Mouse (Mus musculus) layer of hippocampus, adult 9-11 months (tissue): ENCODE measurements around the gene Ear1.
A peak's percentile ranks its signal among the peaks of the same experiment; 100 is the strongest.
"Not testable (repeated sequence)": the region's sequence is repeated elsewhere in the genome, so short reads cannot be mapped to it uniquely, and the experiment has no call there.

ENCODE experiments used
- DNase-seq: peaks from one replicate; pipeline ENCODE4 v3.0.0; 2022

The Ear1 gene

DNA sequence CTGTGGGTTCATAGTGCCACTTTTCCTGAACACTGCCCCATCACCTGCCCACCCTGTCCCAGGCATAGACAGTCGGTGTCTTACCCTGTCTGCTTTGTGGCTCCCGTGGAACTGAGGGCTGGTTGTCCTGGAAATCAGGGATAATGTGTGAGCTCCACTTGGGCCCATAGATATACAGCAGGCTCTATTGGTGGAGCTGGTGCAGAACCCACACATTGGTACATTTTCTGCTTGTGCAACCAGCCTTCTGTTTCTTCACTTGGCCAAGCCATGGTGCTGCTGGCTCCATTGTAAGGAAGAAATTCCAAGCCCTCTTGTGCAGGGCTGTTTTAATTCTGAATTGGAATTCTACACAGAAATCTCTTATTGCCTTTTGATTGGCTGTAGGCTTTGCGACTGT lies at the start of gene Ear1:
Ear1 (minus strand) TSS at position 101 of the 400 bp plus-strand sequence.
- not testable (repeated sequence) for DNase-seq

- peak; percentile 25 for DNase-seq
Measured at GRCm38 (mm10) chr14:43924688-43925403, 49.5 kb upstream of the Ear1 start, which contains the start of gene Gm8113. Gene Gm8113 (plus strand): TSS chr14:43925390.

DNA sequence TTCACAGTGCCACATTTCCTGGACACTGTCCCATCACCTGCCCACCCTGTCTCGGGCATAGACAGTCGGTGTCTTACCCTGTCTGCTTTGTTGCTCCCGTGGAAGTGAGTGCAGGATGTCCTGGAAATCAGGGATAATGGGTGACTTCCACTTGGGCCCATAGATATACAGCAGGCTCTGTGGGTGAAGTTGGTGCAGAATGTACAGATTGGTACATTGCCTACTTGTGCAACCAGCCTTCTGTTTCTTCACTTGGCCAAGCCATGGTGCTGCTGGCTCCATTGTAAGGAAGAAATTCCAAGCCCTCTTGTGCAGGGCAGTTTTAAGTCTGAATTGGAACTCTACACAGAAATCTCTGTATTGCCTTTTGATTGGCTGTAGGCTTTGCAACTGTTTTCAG lies 48.1 kb upstream of the Ear1 start, which contains the start of gene Ear10:
Ear10 (minus strand) TSS at position 101 of the 400 bp plus-strand sequence.
- not testable (repeated sequence) for DNase-seq

DNA sequence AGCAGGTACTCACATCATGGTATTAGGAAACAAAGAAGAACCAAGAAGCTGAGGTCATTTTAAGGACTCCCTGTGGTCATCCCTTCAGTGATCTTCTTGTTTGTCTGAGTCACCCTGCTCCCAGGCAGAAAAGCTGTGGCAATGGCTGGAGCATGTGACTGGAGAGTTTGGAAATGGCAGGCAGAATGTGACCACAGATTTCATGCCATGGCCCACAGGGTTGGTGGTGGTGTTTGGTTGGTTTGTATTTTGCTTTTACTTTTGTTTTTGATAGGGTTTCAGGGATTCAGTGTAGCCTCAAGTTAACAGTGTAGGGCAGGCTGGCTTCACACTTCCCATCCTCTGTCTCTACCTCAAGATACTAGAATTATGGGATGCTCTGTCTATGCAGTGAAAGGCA lies 42.9 kb upstream of the Ear1 start:
- DNase-seq: not testable (repeated sequence)

DNA sequence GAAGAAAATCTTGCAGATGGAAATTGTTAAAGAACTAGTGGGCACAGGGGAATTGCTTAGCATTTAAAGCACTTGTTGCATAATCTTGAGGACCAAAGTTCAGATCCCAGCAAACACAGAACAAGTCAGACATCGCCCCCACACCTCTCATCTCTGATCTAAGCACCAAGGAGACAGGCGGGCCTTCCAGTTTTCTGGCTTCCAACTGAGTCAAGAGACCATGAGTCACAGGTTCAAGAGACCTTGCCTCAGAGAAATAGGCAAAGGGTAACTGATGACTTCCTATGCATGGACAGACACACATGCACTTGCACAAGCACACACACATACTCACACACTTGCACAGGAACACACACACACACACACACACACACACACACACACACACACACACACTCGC lies 23.3 kb upstream of the Ear1 start:
- not testable (repeated sequence) for DNase-seq

DNA sequence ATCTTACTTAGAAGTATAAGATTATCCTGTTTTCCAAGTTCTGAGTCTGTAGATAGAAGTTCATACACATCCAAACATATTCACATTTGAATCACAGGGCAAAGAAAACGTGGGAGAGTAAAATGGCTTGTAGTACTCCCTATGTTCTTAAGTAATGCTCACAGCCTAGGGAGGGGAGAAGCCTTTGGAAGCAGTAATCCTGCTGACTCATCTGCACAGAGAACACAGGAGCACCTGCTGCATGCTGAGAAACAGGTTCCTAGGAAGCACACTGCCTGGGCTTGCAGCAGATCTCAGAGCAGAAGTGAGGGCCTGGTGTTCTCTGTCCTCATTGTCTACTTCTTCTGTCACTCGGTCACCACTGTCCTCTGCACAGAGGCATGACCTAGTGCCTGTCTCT lies 20.0 kb upstream of the Ear1 start:
- not testable (repeated sequence) for DNase-seq

DNA sequence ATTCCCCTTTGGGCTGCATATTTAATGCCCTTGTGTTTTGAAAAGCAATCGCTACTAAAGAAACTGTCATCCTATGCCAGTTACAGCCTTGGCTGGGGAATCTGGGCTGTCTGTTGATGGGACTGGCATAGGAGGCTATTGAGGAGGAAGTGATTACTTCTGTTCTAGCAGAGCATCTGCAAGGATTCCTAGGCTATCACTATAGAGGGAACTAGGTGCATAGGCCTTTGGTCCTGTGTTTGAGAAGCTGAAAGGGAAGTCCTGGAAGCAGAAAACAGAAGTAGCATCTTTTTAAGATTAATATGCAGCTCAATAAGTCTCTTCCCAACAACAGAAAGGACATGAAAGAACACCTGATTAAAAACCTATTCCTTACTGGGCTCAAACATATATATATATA lies 16.0 kb upstream of the Ear1 start:
- DNase-seq: not testable (repeated sequence)

DNA sequence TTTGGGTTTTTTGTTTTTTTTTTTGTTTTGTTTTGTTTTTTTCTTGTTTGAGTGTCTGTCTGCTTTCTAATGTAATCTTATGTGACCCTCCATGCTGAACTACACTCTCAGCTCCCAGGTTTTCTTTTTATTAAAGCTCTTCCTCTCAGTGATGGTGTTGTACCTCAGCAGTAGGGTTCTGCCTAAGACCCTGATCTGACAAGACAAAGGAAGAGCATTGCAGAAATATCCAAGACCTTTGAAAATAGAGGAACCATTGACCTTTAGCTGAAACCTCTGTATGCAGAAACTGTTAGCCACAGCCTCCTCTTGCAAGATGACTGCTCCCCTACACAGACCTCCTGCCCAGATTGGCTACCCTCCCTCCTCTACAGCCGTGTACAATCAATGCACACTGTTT lies 10.9 kb upstream of the Ear1 start:
- not testable (repeated sequence) for DNase-seq

DNA sequence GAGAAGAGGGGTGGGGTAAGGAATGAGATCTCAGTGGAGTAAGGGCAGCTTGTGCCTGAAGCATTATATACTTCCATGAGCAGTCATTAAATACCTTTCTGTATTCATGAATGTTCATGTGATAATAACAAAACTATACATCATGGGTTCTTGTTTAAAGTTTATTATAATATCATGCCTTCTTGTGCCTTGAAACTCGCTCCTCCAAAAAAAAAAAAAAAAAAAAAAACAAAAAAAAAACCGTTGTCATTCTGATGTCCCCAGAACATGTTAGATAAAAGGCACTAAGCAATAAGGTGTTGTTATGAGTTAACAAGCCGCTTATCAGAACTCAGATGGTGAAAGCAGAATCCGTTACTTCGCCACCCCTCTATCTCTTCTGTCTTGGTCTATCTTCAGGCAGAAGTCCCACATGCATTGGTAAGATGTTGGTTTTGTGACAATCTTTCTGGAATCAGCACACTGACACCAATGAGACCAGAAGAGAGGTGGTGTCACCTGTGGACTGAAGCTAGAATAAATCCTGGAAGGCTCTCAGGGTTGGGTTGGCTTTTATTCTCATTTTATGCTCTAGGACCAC lies 4.7 kb upstream of the Ear1 start:
- not testable (repeated sequence) for DNase-seq

GRCm38 (mm10) chr14:43877789-43878188 lies 2.5 kb upstream of the Ear1 start:
- not testable (repeated sequence) for DNase-seq

DNA sequence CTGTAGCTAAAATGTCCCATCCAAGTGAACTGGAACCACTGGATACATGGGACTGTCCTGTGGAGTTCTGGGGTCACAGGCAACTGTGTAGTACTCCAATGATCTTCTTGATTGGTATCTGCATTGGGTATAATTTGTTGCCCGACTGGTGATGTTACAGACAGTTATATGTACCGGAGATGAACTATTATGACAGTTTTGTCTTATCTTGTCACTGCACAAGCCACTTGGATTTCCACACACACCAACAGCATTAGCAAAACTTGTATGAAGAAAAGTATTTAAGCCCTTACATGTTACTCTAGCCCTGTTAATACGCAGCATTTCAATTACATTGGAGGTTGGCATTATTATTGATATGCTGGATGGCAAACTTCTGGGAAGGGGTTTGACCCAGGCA lies 455 bp downstream of the Ear1 start:
- not testable (repeated sequence) for DNase-seq

GRCm38 (mm10) chr14:43860522-43860921 lies 14.8 kb downstream of the Ear1 start:
- DNase-seq: peak; percentile 3

DNA sequence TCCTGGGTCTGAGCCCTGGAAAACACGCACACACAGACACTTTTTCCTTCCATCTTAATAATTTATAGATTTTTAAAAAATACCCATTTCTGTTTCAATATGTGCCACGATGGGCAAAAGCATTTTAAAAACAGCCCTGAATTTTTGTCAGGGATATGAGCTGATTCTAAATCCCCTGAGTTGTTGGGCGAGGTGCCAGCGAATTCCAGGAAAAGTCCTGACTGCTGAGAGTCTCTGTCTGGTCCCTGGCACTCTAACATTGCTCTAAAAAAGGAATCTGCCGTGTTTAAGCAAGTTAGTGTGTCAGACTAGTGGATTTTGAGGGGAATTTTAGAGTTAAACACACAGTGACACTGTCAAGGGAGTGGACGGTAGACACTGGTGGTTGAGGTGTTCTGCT lies 15.9 kb downstream of the Ear1 start:
- DNase-seq: not testable (repeated sequence)

DNA sequence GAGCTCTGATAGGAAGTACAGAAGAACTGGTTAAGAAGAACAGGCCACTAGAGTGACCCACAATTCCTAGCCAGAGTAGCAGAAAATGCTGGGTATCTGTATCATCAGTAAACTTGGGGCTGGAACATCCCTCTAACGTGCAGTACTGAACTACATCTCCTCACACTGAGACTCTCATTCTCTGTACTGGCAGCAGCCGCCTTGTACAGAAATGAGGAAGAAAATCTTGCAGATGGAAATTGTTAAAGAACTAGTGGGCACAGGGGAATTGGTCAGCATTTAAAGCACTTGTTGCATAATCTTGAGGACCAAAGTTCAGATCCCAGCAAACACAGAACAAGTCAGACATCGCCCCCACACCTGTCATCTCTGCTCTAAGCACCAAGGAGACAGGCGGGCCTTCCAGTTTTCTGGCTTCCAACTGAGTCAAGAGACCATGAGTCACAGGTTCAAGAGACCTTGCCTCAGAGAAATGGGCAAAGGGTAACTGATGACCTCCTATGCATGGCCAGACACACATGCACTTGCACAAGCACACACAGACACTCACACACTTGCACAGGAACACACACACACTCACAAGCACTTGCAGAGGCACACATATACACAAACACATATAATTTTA lies 31.3 kb downstream of the Ear1 start:
- DNase-seq: not testable (repeated sequence)

- DNase-seq: not testable (repeated sequence)
Measured at GRCm38 (mm10) chr14:43840976-43841375, 34.3 kb downstream of the Ear1 start.

DNA sequence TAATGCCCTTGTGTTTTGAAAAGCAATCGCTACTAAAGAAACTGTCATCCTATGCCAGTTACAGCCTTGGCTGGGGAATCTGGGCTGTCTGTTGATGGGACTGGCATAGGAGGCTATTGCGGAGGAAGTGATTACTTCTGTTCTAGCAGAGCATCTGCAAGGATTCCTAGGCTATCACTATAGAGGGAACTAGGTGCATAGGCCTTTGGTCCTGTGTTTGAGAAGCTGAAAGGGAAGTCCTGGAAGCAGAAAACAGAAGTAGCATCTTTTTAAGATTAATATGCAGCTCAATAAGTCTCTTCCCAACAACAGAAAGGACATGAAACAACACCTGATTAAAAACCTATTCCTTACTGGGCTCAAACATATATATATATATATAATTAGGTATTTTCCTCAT lies 40.0 kb downstream of the Ear1 start:
- not testable (repeated sequence) for DNase-seq

DNA sequence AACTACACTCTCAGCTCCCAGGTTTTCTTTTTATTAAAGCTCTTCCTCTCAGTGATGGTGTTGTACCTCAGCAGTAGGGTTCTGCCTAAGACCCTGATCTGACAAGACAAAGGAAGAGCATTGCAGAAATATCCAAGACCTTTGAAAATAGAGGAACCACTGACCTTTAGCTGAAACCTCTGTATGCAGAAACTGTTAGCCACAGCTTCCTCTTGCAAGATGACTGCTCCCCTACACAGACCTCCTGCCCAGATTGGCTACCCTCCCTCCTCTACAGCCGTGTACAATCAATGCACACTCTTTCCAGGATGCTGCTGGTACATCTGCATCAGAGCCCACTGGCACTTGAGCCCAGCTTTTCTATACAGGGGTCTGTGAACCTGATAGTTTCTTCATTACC lies 44.9 kb downstream of the Ear1 start:
- not testable (repeated sequence) for DNase-seq

GRCm38 (mm10) chr14:43824176-43824575 lies 51.1 kb downstream of the Ear1 start:
- not testable (repeated sequence) for DNase-seq

DNA sequence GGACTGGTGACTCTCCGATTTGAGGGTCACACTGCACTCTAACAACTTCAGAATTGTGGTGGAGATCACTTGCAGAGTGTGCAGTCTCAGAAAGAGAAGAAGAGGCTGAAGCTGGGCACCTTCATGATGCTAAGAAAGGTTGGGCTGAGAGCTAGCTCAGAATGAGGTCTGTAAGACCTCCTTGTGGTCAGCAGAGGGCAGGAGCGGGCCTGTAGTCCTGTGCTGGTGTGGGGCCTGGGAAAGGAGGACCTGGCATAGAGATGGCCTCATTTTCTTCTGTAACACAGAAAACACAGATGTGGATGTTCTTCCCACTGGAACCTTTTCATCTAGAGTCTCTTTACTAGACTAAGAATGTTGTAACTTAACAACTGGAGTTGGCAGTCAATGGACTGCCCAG lies 53.4 kb downstream of the Ear1 start:
- not testable (repeated sequence) for DNase-seq

DNA sequence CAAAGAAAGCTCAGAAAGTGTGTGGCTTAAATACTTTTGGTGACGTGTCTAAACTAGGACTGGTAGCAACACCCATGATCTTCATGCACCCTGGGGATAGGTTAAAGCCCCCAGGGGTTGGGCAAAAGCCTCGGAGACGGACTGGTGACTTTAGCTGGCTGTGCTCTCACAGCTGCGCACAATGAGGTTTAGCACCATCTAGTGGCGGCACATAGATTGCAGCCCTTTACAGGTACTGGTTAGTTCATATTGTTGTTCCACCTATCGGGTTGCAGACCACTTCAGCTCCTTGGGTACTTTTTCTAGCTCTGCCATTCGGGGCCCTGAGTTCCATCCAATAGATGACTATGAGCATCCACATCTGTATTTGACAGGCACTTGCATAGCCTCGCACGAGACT lies 62.9 kb downstream of the Ear1 start:
- not testable (repeated sequence) for DNase-seq

- not testable (repeated sequence) for DNase-seq
Measured at GRCm38 (mm10) chr14:43808142-43808541, 67.2 kb downstream of the Ear1 start.

DNA sequence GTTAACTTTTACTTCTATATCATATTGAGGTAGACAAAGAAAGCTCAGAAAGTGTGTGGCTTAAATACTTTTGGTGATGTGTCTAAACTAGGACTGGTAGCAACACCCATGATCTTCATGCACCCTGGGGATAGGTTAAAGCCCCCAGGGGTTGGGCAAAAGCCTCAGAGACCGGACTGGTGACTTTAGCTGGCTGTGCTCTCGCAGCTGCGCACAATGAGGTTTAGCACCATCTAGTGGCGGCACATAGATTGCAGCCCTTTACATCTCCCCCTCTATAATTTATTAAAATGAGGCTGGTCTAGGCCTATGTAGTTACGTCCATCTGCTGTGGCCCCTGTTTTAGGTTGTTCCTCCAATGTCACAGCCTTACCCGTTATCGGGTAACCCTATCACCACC lies 70.9 kb downstream of the Ear1 start:
- not testable (repeated sequence) for DNase-seq

- not testable (repeated sequence) for DNase-seq
Measured at GRCm38 (mm10) chr14:43796905-43797470, 78.3 kb downstream of the Ear1 start.
